Mouse (Mus musculus) urinary bladder, postnatal 10 days (tissue): ENCODE measurements around the gene Tbc1d10a.
A peak's percentile ranks its signal among the peaks of the same experiment; 100 is the strongest.

Experiments used
- DNase-seq: peaks from one replicate; pipeline ENCODE4 v3.0.0; 2022; ENCODE audit warnings: low spot score

Tbc1d10a gene

DNA sequence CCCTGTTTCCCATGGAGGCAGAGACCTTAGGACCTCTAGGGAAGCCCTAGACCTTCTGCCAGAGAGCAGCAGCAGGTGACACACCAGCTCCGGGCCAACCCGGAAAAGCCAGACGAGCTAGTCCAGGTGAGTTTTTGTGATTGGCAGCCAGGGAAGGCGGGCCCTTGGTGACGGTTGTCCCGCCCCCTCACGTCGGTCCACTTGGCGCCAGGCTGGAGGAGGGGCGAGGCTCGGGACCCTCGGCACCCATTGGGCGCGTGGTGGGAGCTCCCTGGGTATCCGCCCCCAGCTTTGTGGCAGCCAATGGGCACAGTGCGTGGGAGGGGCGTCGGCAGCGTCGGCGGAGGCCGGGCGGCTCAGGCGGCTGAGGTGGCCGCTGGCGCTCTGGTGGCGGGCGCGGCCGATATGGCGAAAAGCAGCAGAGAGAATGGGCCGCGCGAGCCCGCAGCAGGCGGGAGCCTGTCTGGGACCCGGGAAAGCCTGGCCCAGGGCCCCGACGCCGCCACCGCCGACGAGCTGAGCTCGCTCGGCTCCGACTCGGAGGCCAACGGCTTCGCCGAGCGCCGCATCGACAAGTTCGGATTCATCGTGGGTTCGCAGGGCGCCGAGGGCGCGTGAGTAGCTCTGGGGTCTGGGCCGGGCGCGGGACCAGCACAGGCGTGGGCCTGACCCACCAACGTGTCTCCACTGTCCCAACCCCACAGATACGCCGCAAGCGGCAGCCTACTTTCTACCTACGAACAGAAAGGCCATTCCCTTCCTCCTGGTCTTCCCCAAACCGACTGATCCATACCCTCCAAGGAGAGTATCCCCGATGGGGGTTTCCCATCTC is at the start of gene Tbc1d10a:
Gene Tbc1d10a (plus strand): TSS at position 304 of the 832 bp plus-strand sequence.
- peak; percentile 95 for DNase-seq

- DNase-seq, result no peak
Observed at GRCm38 (mm10) chr11:4138964-4139363, 47.6 kb upstream of the Tbc1d10a start.

GRCm38 (mm10) chr11:4141505-4141904 is 45.1 kb upstream of the Tbc1d10a start:
- DNase-seq, result no peak

DNA sequence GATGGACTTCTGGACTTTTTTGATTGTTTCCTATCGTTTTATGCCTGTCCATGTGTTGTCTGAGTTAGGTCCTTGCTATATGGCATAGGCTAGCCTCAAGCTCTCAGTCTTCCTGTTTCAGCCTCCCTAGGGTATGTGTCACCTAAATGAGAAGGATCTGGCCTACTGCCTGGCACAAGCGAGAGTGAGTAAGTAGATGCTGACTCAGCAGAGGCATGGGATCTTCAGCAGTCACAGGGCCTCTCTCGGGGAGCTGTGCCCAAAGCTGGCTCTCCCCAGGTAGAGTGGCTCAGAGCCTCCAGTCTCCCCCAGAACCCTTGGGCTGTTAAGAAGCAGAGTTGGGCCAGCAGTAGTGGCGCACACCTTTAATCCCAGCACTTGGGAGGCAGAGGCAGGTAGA is 44.2 kb upstream of the Tbc1d10a start:
- no peak for DNase-seq

- DNase-seq, result no peak
Observed at GRCm38 (mm10) chr11:4143281-4144062, 43.1 kb upstream of the Tbc1d10a start.

GRCm38 (mm10) chr11:4146381-4146780 is 40.2 kb upstream of the Tbc1d10a start:
- no peak for DNase-seq

DNA sequence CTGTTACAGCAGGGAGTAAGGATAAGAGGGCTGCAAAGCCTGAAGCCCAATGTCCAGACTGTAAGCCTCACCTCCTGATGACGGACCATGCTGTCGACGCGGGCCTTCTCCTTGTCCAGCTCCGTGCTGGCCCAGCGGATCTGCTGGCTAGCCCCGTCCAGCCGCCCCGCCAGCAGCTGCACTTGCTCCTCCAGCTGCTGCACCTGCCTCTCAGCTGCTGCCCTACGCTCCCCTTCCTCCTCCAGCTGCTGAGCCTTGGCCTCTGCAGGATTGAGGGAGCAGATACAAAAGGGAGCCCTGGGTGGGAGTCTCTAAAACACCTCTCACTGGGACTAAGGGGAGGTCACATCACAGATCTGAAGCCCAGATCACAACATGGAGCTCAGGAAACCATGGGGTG is 39.5 kb upstream of the Tbc1d10a start:
- DNase-seq, result no peak

- DNase-seq, result no peak
Observed at GRCm38 (mm10) chr11:4148120-4148519, 38.5 kb upstream of the Tbc1d10a start.

DNA sequence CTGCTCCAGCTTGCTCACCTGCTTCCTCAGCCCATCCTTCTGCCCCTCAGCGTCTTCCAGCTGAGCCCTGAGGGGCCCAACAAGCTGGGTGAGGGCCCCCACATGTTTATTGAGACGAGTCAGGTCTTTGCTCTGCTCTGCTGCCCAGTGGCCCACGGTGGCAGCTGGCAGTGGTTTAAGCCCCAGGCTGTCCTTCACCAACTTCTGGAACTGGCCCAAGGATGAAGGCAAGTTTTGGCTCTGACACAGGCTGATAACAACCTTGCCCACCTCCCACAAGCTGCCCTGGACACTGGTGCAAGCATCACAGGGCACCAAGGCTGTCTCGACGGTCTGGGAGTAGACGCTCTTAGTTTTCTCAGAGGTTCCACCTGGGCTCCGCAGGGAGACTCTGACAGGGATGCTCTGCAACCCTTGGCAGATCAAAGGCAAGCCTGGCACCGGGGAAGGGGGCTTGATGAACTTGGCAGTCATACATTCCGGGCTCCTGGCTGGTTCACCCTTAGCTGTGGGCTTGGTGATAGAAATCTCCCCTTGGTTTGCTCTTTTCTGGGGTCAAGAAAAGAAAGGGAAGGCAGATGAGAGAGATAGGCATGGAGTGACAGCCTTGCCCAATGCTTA is 37.9 kb upstream of the Tbc1d10a start:
- no peak for DNase-seq

DNA sequence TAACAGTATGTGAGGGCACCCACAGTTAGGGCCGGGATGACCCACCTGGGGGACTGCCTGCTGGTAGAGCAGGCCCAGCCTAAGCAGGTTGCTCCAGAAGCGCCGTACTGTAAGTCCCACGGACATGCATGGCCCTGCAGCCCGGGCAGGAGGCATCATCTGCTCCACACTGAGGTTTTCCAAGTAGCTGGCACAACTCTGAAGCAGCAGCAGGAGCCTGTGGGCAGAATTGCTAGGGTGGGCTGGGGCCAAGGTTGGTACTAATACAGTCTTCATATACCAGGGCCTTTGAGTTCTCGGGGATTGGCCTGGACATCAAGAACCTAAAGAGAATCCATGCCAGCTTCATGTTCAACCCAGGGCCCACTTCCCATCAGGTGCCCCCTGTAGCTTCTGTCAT is 36.7 kb upstream of the Tbc1d10a start:
- DNase-seq, result no peak

DNA sequence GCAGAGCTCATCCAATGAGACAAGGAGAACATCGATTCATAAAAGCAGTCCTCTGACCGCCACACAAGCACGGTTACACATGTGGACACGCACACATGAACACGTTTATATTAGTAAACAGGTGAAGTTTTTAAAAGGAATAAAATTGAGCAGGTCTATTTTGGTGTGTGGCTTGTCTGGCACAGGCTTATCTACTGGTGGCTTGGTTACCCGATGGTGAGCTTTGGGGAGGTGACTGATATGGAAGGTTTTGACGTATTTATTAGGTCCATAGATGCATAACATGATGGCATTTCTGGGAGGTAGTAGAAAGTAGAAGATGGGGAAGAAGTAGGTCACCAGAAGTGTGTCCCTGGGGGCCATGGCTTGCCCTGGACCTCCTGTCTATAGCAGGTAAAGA is 32.9 kb upstream of the Tbc1d10a start:
- no peak for DNase-seq

- no peak for DNase-seq
Observed at GRCm38 (mm10) chr11:4155641-4156040, 30.9 kb upstream of the Tbc1d10a start.

DNA sequence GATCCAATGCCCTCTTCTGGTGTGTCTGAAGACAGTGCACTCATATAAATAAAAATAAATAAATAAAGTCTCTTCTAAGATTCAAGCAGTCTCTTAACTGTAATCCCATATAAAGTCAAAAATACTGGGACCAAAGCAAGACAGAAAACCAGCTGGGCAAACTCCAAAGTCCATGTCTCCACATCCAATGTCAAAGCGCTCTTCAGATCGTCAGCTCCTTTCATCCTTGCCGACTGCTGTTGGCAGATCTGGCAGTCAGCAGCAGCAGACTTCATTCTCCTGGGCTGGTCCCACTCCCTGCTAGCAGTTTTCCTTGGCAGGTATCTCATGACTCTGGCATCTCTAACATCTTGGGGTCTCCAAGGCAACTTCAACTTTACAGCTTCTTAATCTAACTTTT is 27.9 kb upstream of the Tbc1d10a start:
- no peak for DNase-seq

DNA sequence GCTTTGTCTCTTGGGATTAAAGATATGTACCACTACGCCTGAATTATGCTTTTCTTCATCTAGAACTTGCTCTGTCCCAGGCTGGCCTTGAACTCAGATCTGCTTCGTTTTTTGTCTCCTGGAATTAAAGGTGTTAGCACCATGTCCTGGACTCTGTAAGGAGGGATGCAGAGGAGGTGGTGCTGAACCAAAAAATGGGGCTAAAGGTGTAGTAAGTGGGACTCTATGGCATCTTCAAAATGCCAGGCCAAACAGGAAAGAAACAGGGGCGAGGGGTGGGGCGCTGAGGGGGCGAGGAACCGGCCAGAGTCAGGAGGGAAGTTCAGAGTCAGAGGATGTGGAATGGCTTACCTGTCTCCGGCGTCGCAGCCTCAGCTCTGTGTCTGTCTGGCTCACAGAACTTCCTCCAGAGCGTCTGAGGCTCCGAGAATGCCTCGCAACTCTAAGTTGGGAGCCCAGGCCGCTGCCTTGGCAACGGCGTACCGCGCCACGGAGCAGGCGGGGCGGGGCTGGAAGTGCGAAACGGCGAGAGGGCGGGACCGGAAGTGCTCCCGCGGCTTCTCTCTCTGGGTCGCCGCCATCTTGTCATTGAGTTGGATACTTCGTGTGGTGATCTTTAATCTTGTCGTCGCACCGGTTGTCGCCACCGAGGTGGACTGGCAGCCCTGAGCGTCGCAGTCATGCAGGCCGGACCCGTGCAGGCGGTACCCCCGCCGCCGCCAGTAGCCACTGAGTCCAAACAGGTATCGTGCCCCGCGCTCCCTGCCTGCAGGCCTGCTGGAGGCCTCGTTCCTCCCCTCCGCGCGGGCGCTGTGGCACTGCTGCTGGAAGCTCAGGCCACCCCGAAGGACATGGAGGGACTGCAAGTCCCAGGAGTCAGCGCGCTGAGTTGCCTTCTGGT is 26.5 kb upstream of the Tbc1d10a start, which contains the start of the genes Ccdc157 and Sf3a1:
Gene Ccdc157 (minus strand): TSS at position 486 of the 901 bp plus-strand sequence.
Gene Sf3a1 (plus strand): TSS at position 543 of the 901 bp plus-strand sequence.
- DNase-seq, result peak; percentile 71

DNA sequence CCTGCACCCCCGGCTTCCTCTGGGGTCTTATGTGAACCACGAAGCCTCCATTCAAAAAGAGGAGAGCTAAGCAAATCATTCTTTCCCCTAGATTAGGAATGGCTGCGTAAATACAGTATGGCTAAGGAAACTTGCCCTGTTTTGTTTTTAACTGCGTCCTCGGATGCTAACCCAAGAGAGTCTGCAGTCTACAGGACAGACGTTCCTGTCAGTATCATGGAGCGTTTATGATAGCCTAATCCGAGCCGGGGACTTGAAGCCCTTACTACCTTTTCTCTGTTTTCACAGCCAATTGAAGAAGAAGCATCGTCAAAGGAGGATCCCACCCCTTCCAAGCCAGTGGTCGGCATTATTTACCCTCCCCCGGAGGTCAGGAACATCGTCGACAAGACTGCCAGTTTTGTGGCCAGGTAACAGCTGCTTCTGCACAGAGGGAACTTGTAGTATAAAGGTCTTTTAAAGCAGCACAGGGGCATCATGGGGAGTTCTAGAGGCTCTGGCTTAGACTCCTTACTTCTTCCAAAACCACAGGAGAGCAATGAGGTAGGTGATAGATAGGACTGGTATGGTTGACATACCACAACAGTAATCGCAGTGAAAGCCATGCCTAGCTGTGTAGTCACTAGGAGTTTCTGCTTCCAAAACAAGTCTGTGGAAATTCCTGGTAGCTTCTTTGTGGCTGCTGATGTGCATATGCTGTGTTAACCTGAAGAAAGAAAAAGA is 25.7 kb upstream of the Tbc1d10a start:
- no peak for DNase-seq

- DNase-seq, result no peak
Observed at GRCm38 (mm10) chr11:4164701-4165100, 21.9 kb upstream of the Tbc1d10a start.

- DNase-seq, result no peak
Observed at GRCm38 (mm10) chr11:4166467-4167090, 20.0 kb upstream of the Tbc1d10a start.

- no peak for DNase-seq
Observed at GRCm38 (mm10) chr11:4174586-4174985, 12.0 kb upstream of the Tbc1d10a start.

- DNase-seq, result no peak
Observed at GRCm38 (mm10) chr11:4177716-4178115, 8.9 kb upstream of the Tbc1d10a start.

GRCm38 (mm10) chr11:4182061-4182460 is 4.5 kb upstream of the Tbc1d10a start:
- no peak for DNase-seq
